Mouse (Mus musculus) heart, postnatal 0 days (tissue): ENCODE measurements around the gene Plekha4.

ENCODE experiments used
- CTCF ChIP-seq: IDR thresholded peaks from 2 replicates; pipeline ENCODE4 v1.5.1; 2016; ENCODE audit warnings: antibody characterized with exemption, control low read depth, low read depth
- EP300 ChIP-seq: IDR thresholded peaks from 2 replicates; pipeline ENCODE4 v1.6.1; 2016; ENCODE audit warnings: antibody characterized with exemption, low read depth

DNA sequence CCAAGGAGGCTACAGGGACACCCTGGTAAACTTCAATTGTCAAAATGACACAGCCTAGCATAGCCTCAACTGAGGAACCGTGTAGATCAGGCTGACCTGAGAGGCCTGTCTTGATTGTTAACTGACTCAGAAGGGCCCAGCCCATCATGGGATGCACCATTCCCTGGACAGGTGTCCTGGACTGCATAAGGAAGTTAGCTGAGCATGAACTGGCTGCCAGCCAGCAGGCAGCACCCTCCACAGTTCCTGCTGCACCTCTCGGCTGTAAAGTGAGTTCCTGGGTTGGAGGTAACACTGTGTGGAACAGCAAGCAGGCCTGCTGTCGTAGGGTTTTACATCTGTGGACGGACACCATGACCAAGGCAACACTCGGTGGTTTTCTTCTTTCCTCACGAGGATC lies 18.5 kb upstream of the Plekha4 start:
- TF ChIP-seq CTCF (no peak), EP300 (no peak)
